Mouse (Mus musculus): Measurements from ENCODE around the gene Cks1b.

DNA sequence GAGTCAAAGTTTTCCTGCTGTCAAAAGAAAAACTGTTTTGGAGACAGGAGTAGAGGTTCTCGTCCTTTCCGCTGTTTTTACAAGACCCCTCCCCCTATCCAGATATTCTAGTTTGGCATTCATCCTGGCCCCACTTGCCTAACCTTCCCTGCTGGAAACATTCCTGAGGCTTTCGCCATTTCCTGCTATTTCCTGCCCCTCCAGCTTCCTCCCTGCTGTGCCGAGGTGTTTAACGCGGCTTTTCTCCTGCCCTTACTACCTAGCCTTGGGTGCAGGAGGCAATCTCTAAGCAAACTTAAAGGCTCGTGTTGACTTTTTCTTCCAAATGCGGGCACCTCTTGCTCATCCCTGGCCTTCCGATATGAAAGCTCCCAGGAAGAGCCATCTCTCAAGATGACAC lies 1.4 kb upstream of the Cks1b start:
- no peak for TF ChIP-seq ZKSCAN1 (IDR thresholded peaks at IDR 0.05; ENCODE audit: low read depth, low read length)
- TF ChIP-seq KAT2A (conservative IDR thresholded peaks at IDR 0.05; ENCODE audit: low read depth, low read length) = no peak
- TF ChIP-seq ZNF384 (IDR thresholded peaks at IDR 0.05; ENCODE audit: low read depth, low read length) = no peak
- TF ChIP-seq CTCF (IDR thresholded peaks at IDR 0.05 in 2 of 3, conservative IDR thresholded peaks at IDR 0.05 in 1 of 3; ENCODE audit: control insufficient read depth in 1 of 3, insufficient read depth in 1 of 3, low read depth in 2 of 3, low read length in 3 of 3, poor library complexity in 1 of 3, severe bottlenecking in 1 of 3) = no peak
- TF ChIP-seq RCOR1 (IDR thresholded peaks at IDR 0.05; ENCODE audit: low read depth, low read length) = no peak
- TF ChIP-seq TCF12 (IDR thresholded peaks at IDR 0.05; ENCODE audit: low read depth, low read length) = no peak
- TF ChIP-seq EP300 (IDR thresholded peaks at IDR 0.05; ENCODE audit: low read depth in 1 of 2, low read length in 2 of 2) = no peak
- no peak for TF ChIP-seq POLR2A (IDR thresholded peaks at IDR 0.05; ENCODE audit: control insufficient read depth in 1 of 2, insufficient read depth in 1 of 2, low read depth in 1 of 2, low read length in 2 of 2, poor library complexity in 1 of 2)
- TF ChIP-seq MAX (IDR thresholded peaks at IDR 0.05; ENCODE audit: low read length) = no peak
- TF ChIP-seq POLR2AphosphoS2 (IDR thresholded peaks at IDR 0.05; ENCODE audit: low read length) = no peak
